Mouse (Mus musculus) large intestine, adult 2 months (tissue): Measurements from ENCODE around the gene Zxdc. TPM values are rescaled to one million over a fixed set of nuclear protein-coding genes. Genes with fewer than 3 reads are reported as not detected.
A peak's percentile ranks its signal among the peaks of the same experiment; 100 is the strongest.

Experiments
- DNase-seq: peaks from one replicate; pipeline ENCODE4 v3.0.0-alpha.2; 2012; ENCODE audit warnings: low read depth, low spot score
- WGBS: fragments of 180-500 bp; shearing (Covaris S2); methylation state at CpG from one replicate; pipeline ENCODE4 v1.1.7; 2018; 5-methylcytosine and 5-hydroxymethylcytosine counted together
- polyA plus RNA-seq: library from polyadenylated mRNA; depleted of rRNA; stranded (reverse); fragments of >200 nt; gene quantifications from 2 replicates; pipeline ENCODE4 v1.2.3, GENCODE M21; 2012; rRNA removed

The Zxdc gene
- 9.3 and 13.1 TPM in 2 replicates for polyA plus RNA-seq

GRCm38 (mm10) chr6:90368976-90369724 lies at the start of gene Zxdc:
Gene Zxdc (plus strand): TSS chr6:90369492.
- 4% methylated on average over 41 of the region's 41 CpGs for WGBS
- DNase-seq: peak; percentile 91

- 48% methylated on average over 5 of the region's 5 CpGs for WGBS
- no peak for DNase-seq
Observed at GRCm38 (mm10) chr6:90320429-90320828, 48.9 kb upstream of the Zxdc start.

- DNase-seq: no peak
- WGBS: 49% methylated on average over 4 of the region's 4 CpGs
Observed at GRCm38 (mm10) chr6:90321811-90322210, 47.5 kb upstream of the Zxdc start.

- 73% methylated on average over 3 of the region's 3 CpGs for WGBS
- DNase-seq: no peak
Observed at GRCm38 (mm10) chr6:90324026-90324425, 45.3 kb upstream of the Zxdc start.

GRCm38 (mm10) chr6:90324463-90324862 lies 44.8 kb upstream of the Zxdc start:
- WGBS: 52% methylated on average over 3 of the region's 3 CpGs
- no peak for DNase-seq

- DNase-seq: no peak
- 3% methylated on average over 22 of the region's 22 CpGs for WGBS
Observed at GRCm38 (mm10) chr6:90324991-90325390, 44.3 kb upstream of the Zxdc start, which contains the start of gene Chst13. Gene Chst13 (minus strand): TSS chr6:90325185.

GRCm38 (mm10) chr6:90327670-90328069 lies 41.6 kb upstream of the Zxdc start:
- DNase-seq: no peak
- 13% methylated on average over 6 of the region's 6 CpGs for WGBS

GRCm38 (mm10) chr6:90329953-90330352 lies 39.3 kb upstream of the Zxdc start:
- 4% methylated on average over 1 of the region's 1 CpGs for WGBS

GRCm38 (mm10) chr6:90332561-90333425 lies 36.5 kb upstream of the Zxdc start, which contains the start of gene Uroc1:
Gene Uroc1 (plus strand): TSS chr6:90333284.
- no peak for DNase-seq
- 74% methylated on average over 7 of the region's 7 CpGs for WGBS

More at GRCm38 (mm10) chr6:90329953-90330352, 39.3 kb upstream of the Zxdc start:
- no peak for DNase-seq

- 62% methylated on average over 3 of the region's 3 CpGs for WGBS
- no peak for DNase-seq
Observed at GRCm38 (mm10) chr6:90334244-90334643, 35.0 kb upstream of the Zxdc start.

GRCm38 (mm10) chr6:90342343-90342742 lies 26.9 kb upstream of the Zxdc start:
- DNase-seq: no peak
- WGBS: 48% methylated on average over 2 of the region's 2 CpGs

- 63% methylated on average over 4 of the region's 4 CpGs for WGBS
- no peak for DNase-seq
Observed at GRCm38 (mm10) chr6:90347183-90347582, 22.1 kb upstream of the Zxdc start.

- WGBS: 32% methylated on average over 4 of the region's 4 CpGs
- DNase-seq: no peak
Observed at GRCm38 (mm10) chr6:90348500-90348899, 20.8 kb upstream of the Zxdc start.

- no peak for DNase-seq
- WGBS: 69% methylated on average over 2 of the region's 2 CpGs
Observed at GRCm38 (mm10) chr6:90350011-90350410, 19.3 kb upstream of the Zxdc start.

GRCm38 (mm10) chr6:90358142-90358541 lies 11.2 kb upstream of the Zxdc start:
- WGBS: 55% methylated on average over 5 of the region's 5 CpGs
- DNase-seq: no peak

- WGBS: 79% methylated on average over 2 of the region's 2 CpGs
- DNase-seq: no peak
Observed at GRCm38 (mm10) chr6:90359445-90359844, 9.8 kb upstream of the Zxdc start.

GRCm38 (mm10) chr6:90360024-90360781 lies 9.1 kb upstream of the Zxdc start:
- 14% methylated on average over 7 of the region's 7 CpGs for WGBS

GRCm38 (mm10) chr6:90360922-90361614 lies 8.2 kb upstream of the Zxdc start:
- 83% methylated on average over 6 of the region's 6 CpGs for WGBS
- no peak for DNase-seq

More at GRCm38 (mm10) chr6:90360024-90360781, 9.1 kb upstream of the Zxdc start:
- peak; percentile 38 for DNase-seq

- no peak for DNase-seq
Observed at GRCm38 (mm10) chr6:90363301-90363700, 6.0 kb upstream of the Zxdc start.

More at GRCm38 (mm10) chr6:90363301-90363700, 6.0 kb upstream of the Zxdc start:
- 91% methylated on average over 5 of the region's 5 CpGs for WGBS
